Mouse (Mus musculus) right cerebral cortex, postnatal 25 days (tissue): ENCODE measurements around the gene Abhd6.

Experiments
- DNase-seq: peaks from one replicate; pipeline ENCODE4 v3.0.0; 2022

Abhd6 gene

GRCm38 (mm10) chr14:8063835-8064785 lies 61.4 kb downstream of the Abhd6 start:
- no peak for DNase-seq

GRCm38 (mm10) chr14:8080165-8080679 lies 77.5 kb downstream of the Abhd6 start, which contains the start of gene Rpp14:
TSS of gene Rpp14 (plus strand) at chr14:8080367.
- peak; percentile 94 for DNase-seq

- DNase-seq, result no peak
These were observed 78.0 kb downstream of the Abhd6 start for GRCm38 (mm10) chr14:8080718-8081117.

- no peak for DNase-seq
These were observed 80.2 kb downstream of the Abhd6 start for GRCm38 (mm10) chr14:8082949-8083348.

GRCm38 (mm10) chr14:8089016-8089415 lies 86.3 kb downstream of the Abhd6 start:
- no peak for DNase-seq

- no peak for DNase-seq
These were observed 89.9 kb downstream of the Abhd6 start for GRCm38 (mm10) chr14:8092573-8092972.

- DNase-seq, result no peak
These were observed 90.7 kb downstream of the Abhd6 start for GRCm38 (mm10) chr14:8093427-8093826.

GRCm38 (mm10) chr14:8094931-8095561 lies 92.3 kb downstream of the Abhd6 start:
- DNase-seq, result no peak

GRCm38 (mm10) chr14:8095562-8095950 lies 92.9 kb downstream of the Abhd6 start:
- DNase-seq, result no peak

- DNase-seq, result peak; percentile 95
These were observed 95.4 kb downstream of the Abhd6 start, which contains the start of gene Pxk for GRCm38 (mm10) chr14:8097978-8098686. TSS of gene Pxk (plus strand) at chr14:8098211.

GRCm38 (mm10) chr14:8098687-8098995 lies 95.9 kb downstream of the Abhd6 start:
- no peak for DNase-seq

GRCm38 (mm10) chr14:8099561-8100021 lies 96.9 kb downstream of the Abhd6 start:
- no peak for DNase-seq

GRCm38 (mm10) chr14:8101886-8102285 lies 99.2 kb downstream of the Abhd6 start:
- DNase-seq, result no peak

- no peak for DNase-seq
These were observed 100.0 kb downstream of the Abhd6 start for GRCm38 (mm10) chr14:8102676-8103075.
